Mouse (Mus musculus): Measurements from ENCODE around the gene Medag. TPM values are rescaled to one million over a fixed set of nuclear protein-coding genes. Genes with fewer than 3 reads are reported as not detected.

Medag gene
- polyA plus RNA-seq, 1 experiment = 0.76 TPM

DNA sequence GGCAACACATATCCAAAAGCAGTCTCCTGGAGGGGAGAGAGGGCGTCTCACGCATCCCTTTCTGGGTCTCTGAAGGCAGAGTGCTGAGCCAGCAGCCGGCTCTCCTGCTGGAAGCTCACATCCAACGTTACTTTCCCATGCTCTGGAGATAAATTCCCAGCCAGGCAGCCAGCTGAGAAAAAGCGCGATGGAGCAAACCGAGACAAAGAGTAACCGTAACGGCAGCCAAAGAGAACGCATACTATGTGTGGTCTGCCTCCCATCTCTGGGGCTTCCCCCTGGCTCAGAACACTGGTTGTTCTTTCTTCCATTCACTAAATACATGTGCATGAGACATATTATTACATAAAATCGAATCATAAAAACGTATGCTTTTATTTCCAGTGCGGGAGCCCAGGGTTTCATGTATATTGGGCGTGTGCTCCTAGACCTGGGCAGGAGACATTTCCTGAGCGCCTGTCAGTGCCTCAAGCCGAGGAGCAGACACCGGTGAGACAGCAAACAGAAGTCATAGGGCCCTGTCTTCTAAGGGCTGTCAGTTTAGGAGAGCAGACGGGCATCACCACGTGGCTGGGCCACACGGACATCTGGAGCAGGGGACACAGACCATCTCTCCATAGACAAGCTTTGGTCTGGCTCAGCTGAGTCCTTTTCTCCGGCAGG is 42.0 kb upstream of the Medag start:
- Histone ChIP-seq H3K27me3 (ENCODE audit: control insufficient read depth, insufficient read depth, low read length) (no peaks in the 10 kb centered on the region), H3K4me1 (ENCODE audit: control insufficient read depth, insufficient read depth, insufficient read length, low read length) (no peaks in the 10 kb centered on the region), H3K36me3 (ENCODE audit: control insufficient read depth, insufficient read depth, low read length) (no peaks in the 10 kb centered on the region), H3K27ac (ENCODE audit: insufficient read depth, low read depth, low read length) (no peak overlapping the region), H3K4me3 (ENCODE audit: low read depth, low read length) (no peak overlapping the region)
- TF ChIP-seq CTCF (IDR thresholded peaks at IDR 0.05; ENCODE audit: extremely low read depth, insufficient read length, insufficient replicate concordance, low read depth, low read length) (no peak), POLR2A (IDR thresholded peaks at IDR 0.05; ENCODE audit: low read depth, low read length) (no peak)
- WGBS = 76% methylated on average over 21 of the region's 21 CpGs

GRCm38 (mm10) chr5:149372018-149372417 is 39.5 kb upstream of the Medag start:
- Histone ChIP-seq H3K4me3 (ENCODE audit: low read depth, low read length) (no peak overlapping the region), H3K4me1 (ENCODE audit: control insufficient read depth, insufficient read depth, insufficient read length, low read length) (peaks cover 4% of the 10 kb centered on the region; the same call in 1 of the 2 replicates), H3K36me3 (ENCODE audit: control insufficient read depth, insufficient read depth, low read length) (no peaks in the 10 kb centered on the region), H3K27ac (ENCODE audit: insufficient read depth, low read depth, low read length) (no peak overlapping the region), H3K27me3 (ENCODE audit: control insufficient read depth, insufficient read depth, low read length) (no peaks in the 10 kb centered on the region)
- TF ChIP-seq POLR2A (IDR thresholded peaks at IDR 0.05; ENCODE audit: low read depth, low read length) (no peak), CTCF (IDR thresholded peaks at IDR 0.05; ENCODE audit: extremely low read depth, insufficient read length, insufficient replicate concordance, low read depth, low read length) (no peak)
- 79% methylated on average over 8 of the region's 8 CpGs for whole genome bisulfite sequencing

DNA sequence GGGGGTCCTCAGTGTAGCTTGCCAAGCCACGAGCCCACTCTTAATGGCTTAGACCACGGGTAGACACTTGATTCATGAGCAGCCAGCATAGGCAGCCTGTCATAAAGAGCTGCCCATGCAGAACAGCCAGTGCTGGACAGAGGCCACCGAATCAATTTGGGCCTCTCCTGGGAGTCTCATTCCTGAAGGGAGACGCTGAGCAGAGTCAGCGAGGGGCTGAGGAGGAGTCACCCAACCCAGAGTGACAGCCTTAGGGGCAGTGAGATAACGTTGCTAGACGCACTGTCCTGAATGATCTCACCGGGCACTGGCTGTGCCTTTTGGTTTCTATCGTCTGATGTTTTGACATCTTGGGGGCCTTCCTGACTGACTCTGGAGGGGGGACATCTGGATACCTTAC is 38.3 kb upstream of the Medag start:
- no peak overlapping the region for H3K27ac ChIP-seq (ENCODE audit: insufficient read depth, low read depth, low read length)
- no peaks in the 10 kb centered on the region for H3K36me3 ChIP-seq (ENCODE audit: control insufficient read depth, insufficient read depth, low read length)
- 36% methylated on average over 9 of the region's 9 CpGs for WGBS
- peaks cover 4% of the 10 kb centered on the region; the same call in 1 of the 2 replicates for H3K4me1 ChIP-seq (ENCODE audit: control insufficient read depth, insufficient read depth, insufficient read length, low read length)
- no peak overlapping the region for H3K4me3 ChIP-seq (ENCODE audit: low read depth, low read length)
- no peak for TF ChIP-seq POLR2A (IDR thresholded peaks at IDR 0.05; ENCODE audit: low read depth, low read length)
- TF ChIP-seq CTCF (IDR thresholded peaks at IDR 0.05; ENCODE audit: extremely low read depth, insufficient read length, insufficient replicate concordance, low read depth, low read length) = no peak
- H3K27me3 ChIP-seq (ENCODE audit: control insufficient read depth, insufficient read depth, low read length) = no peaks in the 10 kb centered on the region

GRCm38 (mm10) chr5:149374026-149374425 is 37.5 kb upstream of the Medag start:
- WGBS = 38% methylated on average over 7 of the region's 7 CpGs
- Histone ChIP-seq H3K4me3 (ENCODE audit: low read depth, low read length) (no peak overlapping the region), H3K27me3 (ENCODE audit: control insufficient read depth, insufficient read depth, low read length) (no peaks in the 10 kb centered on the region), H3K27ac (ENCODE audit: insufficient read depth, low read depth, low read length) (no peak overlapping the region), H3K4me1 (ENCODE audit: control insufficient read depth, insufficient read depth, insufficient read length, low read length) (peaks cover 4% of the 10 kb centered on the region; the same call in 1 of the 2 replicates), H3K36me3 (ENCODE audit: control insufficient read depth, insufficient read depth, low read length) (no peaks in the 10 kb centered on the region)
- TF ChIP-seq CTCF (IDR thresholded peaks at IDR 0.05; ENCODE audit: extremely low read depth, insufficient read length, insufficient replicate concordance, low read depth, low read length) (no peak), POLR2A (IDR thresholded peaks at IDR 0.05; ENCODE audit: low read depth, low read length) (no peak)

DNA sequence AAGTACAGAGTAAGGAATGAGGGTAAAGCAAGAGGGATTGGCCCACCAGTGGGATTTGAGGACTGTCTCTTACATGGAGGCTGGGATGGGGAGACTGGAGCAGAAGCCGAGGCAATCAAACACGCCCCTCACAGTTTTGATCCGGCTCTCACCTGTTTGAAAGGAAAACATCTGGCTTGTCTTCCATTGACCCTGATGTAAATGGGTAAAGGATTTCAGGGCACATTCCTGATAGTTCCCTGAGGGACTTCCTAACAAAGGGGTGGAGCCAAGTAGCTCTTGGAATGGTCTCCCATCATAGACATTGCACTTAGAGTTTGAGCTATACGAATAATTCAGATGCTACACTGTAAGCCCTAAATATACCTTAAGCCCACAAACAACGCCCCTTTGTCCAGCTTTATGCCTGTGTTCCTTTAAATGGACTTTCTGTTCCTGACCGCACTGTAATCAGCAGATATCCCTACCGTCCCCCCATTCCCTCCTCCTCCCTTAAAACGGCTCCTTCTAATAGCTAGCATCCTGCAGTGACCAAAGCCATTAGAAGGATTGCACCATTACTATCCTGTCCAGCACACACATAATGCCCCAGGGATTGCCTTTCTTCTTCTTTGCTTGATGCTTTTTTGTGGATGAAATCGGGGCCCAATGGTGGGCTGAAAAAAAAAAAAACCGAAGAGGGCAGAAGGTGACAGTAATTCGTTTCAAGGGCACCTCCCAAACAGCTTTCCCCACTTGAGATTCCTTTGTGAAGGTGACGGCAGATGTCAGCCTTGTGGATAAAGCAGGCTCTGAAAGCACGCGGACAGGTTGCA is 36.3 kb upstream of the Medag start:
- H3K36me3 ChIP-seq (ENCODE audit: control insufficient read depth, insufficient read depth, low read length) = no peaks in the 10 kb centered on the region
- H3K4me3 ChIP-seq (ENCODE audit: low read depth, low read length) = no peak overlapping the region
- TF ChIP-seq POLR2A (IDR thresholded peaks at IDR 0.05; ENCODE audit: low read depth, low read length) (no peak), CTCF (IDR thresholded peaks at IDR 0.05; ENCODE audit: extremely low read depth, insufficient read length, insufficient replicate concordance, low read depth, low read length) (no peak)
- WGBS = 42% methylated on average over 14 of the region's 14 CpGs
- H3K27ac ChIP-seq (ENCODE audit: insufficient read depth, low read depth, low read length) = no peak overlapping the region
- H3K4me1 ChIP-seq (ENCODE audit: control insufficient read depth, insufficient read depth, insufficient read length, low read length) = peaks cover 4% of the 10 kb centered on the region; the same call in 1 of the 2 replicates
- H3K27me3 ChIP-seq (ENCODE audit: control insufficient read depth, insufficient read depth, low read length) = no peaks in the 10 kb centered on the region

DNA sequence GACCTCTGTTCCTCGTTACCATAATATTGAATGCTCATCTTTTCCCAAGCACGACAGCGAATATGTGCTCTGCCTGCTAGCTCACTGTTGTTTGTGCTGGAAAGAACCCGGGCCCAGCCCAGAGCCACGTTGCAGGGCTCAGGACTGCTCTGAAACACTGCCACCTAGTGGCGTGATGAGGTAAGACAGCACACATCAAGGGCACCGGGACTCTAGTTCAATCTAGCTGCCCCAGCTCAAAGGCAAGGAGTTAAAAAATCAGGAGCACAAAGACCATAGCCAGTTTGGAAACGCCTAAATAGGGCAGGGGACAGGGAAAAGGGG is 35.7 kb upstream of the Medag start:
- Histone ChIP-seq H3K36me3 (ENCODE audit: control insufficient read depth, insufficient read depth, low read length) (no peaks in the 10 kb centered on the region), H3K27me3 (ENCODE audit: control insufficient read depth, insufficient read depth, low read length) (no peaks in the 10 kb centered on the region), H3K4me3 (ENCODE audit: low read depth, low read length) (no peak overlapping the region), H3K27ac (ENCODE audit: insufficient read depth, low read depth, low read length) (no peak overlapping the region), H3K4me1 (ENCODE audit: control insufficient read depth, insufficient read depth, insufficient read length, low read length) (peaks cover 4% of the 10 kb centered on the region; the same call in 1 of the 2 replicates)
- WGBS = 2% methylated on average over 8 of the region's 8 CpGs
- TF ChIP-seq CTCF (IDR thresholded peaks at IDR 0.05; ENCODE audit: extremely low read depth, insufficient read length, insufficient replicate concordance, low read depth, low read length) = peak; percentile 97; the same call in 1 of the 2 replicates
- 0 out of 2 replicates have a peak, but pooled peaks have one; percentile 24 for TF ChIP-seq POLR2A (IDR thresholded peaks at IDR 0.05; ENCODE audit: low read depth, low read length)

DNA sequence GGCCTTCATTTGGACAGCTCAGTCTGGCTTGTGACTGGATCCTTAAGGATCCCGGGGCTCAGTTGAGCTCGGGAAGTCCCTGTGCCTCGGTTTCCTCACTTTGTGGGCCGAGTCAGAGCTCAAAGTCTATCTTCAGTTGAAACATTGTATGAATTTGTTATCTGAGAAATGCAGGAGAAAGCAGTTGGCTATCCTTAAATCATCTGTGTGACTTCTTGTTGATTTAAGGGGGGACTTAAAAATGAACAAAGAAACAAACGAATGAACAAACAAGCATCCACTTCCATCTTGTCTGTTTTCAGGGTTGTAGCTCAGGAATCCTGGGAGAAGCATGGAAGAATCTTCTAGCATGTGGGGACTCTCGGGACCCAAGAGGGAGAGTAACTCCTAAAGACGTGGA is 35.2 kb upstream of the Medag start:
- TF ChIP-seq POLR2A (IDR thresholded peaks at IDR 0.05; ENCODE audit: low read depth, low read length) (no peak), CTCF (IDR thresholded peaks at IDR 0.05; ENCODE audit: extremely low read depth, insufficient read length, insufficient replicate concordance, low read depth, low read length) (no peak)
- no peak overlapping the region for H3K4me3 ChIP-seq (ENCODE audit: low read depth, low read length)
- peaks cover 4% of the 10 kb centered on the region; the same call in 1 of the 2 replicates for H3K4me1 ChIP-seq (ENCODE audit: control insufficient read depth, insufficient read depth, insufficient read length, low read length)
- H3K27me3 ChIP-seq (ENCODE audit: control insufficient read depth, insufficient read depth, low read length) = no peaks in the 10 kb centered on the region
- H3K27ac ChIP-seq (ENCODE audit: insufficient read depth, low read depth, low read length) = no peak overlapping the region
- no peaks in the 10 kb centered on the region for H3K36me3 ChIP-seq (ENCODE audit: control insufficient read depth, insufficient read depth, low read length)
- 27% methylated on average over 7 of the region's 7 CpGs for WGBS

All from small intestine, adult 2 months (tissue).